Mouse (Mus musculus) MEL (cell line): Measurements from ENCODE around the gene Grid2ip. TPM values are rescaled to one million over a fixed set of nuclear protein-coding genes. Genes with fewer than 3 reads are reported as not detected.

Source experiments
- DNase-seq: peaks from one replicate; pipeline ENCODE4 v3.0.0; 2011; ENCODE audit warnings: low read depth, low spot score
- H3K27ac ChIP-seq: 2 replicates; pipeline ENCODE4 v1.5.1; 2012; ENCODE audit warnings: low read depth, mild to moderate bottlenecking, control low read depth, low read length, moderate library complexity; ENCODE audit not compliant: control insufficient read depth
- H3K27me3 ChIP-seq, 2 experiments: fragments of 150-350 bp in 1 of 2; sonication (generic) in 1 of 2; 2 replicates each; pipeline ENCODE4 v1.6.1; 2012; ENCODE audit warnings: low read length in 2 of 2, mild to moderate bottlenecking in 2 of 2, improper control_type of control experiment in 1 of 2, moderate library complexity in 1 of 2; ENCODE audit not compliant: insufficient read depth in 2 of 2, control insufficient read depth in 1 of 2
- H3K36me3 ChIP-seq, 2 experiments: 2 replicates each; pipeline ENCODE4 v1.6.1; 2012 to 2014; ENCODE audit warnings: low read length in 2 of 2, improper control_type of control experiment in 1 of 2, inconsistent platforms in 1 of 2, mild to moderate bottlenecking in 1 of 2; ENCODE audit not compliant: insufficient read depth in 2 of 2, control insufficient read depth in 1 of 2
- H3K4me1 ChIP-seq, 2 experiments: fragments of 150-350 bp in 1 of 2; sonication (generic) in 1 of 2; 2 replicates each; pipeline ENCODE4 v1.6.1; 2012; ENCODE audit warnings: low read length in 2 of 2, improper control_type of control experiment in 1 of 2, mild to moderate bottlenecking in 1 of 2; ENCODE audit not compliant: insufficient read depth in 2 of 2, control insufficient read depth in 1 of 2
- H3K4me3 ChIP-seq, 2 experiments: fragments of 150-350 bp in 1 of 2; sonication (generic) in 1 of 2; 2 replicates each; pipeline ENCODE4 v1.5.1; 2012; ENCODE audit warnings: low read depth in 2 of 2, low read length in 2 of 2, mild to moderate bottlenecking in 2 of 2, moderate library complexity in 2 of 2, control low read depth in 1 of 2, improper control_type of control experiment in 1 of 2; ENCODE audit not compliant: control insufficient read depth in 1 of 2, insufficient read depth in 1 of 2
- H3K79me2 ChIP-seq: 2 replicates; pipeline ENCODE4 v1.6.1; 2012; ENCODE audit warnings: mild to moderate bottlenecking, low read length, moderate library complexity; ENCODE audit not compliant: control insufficient read depth, poor library complexity, insufficient read depth
- H3K9ac ChIP-seq: 2 replicates; pipeline ENCODE4 v1.6.1; 2012; ENCODE audit warnings: low read depth, mild to moderate bottlenecking, control low read depth, low read length, moderate library complexity; ENCODE audit not compliant: control insufficient read depth, poor library complexity, severe bottlenecking
- H3K9me3 ChIP-seq: fragments of 150-350 bp; sonication (generic); replicated peaks from 2 replicates; pipeline ENCODE4 v1.6.1; 2012; ENCODE audit warnings: mild to moderate bottlenecking, low read length, improper control_type of control experiment, moderate library complexity; ENCODE audit not compliant: insufficient read depth
- CTCF ChIP-seq, 3 experiments: IDR thresholded peaks in 2 of 3; conservative IDR thresholded peaks in 1 of 3; 2 replicates each; pipeline ENCODE4 v1.5.1; 2011 to 2012; ENCODE audit warnings: low read length in 3 of 3, low read depth in 2 of 3, mild to moderate bottlenecking in 2 of 3, improper control_type of control experiment in 1 of 3, inconsistent platforms in 1 of 3, mixed read lengths in 1 of 3, moderate library complexity in 1 of 3; ENCODE audit not compliant: control insufficient read depth in 1 of 3, insufficient read depth in 1 of 3, poor library complexity in 1 of 3, severe bottlenecking in 1 of 3
- ETS1 ChIP-seq: IDR thresholded peaks from 2 replicates; pipeline ENCODE4 v1.6.1; 2012; ENCODE audit warnings: low read depth, mild to moderate bottlenecking, inconsistent platforms, low read length, improper control_type of control experiment, moderate library complexity
- HCFC1 ChIP-seq: IDR thresholded peaks from 2 replicates; pipeline ENCODE4 v1.6.1; 2012; ENCODE audit warnings: low read depth, mild to moderate bottlenecking, inconsistent platforms, low read length, improper control_type of control experiment, moderate library complexity
- JUND ChIP-seq: IDR thresholded peaks from 2 replicates; pipeline ENCODE4 v1.6.1; 2011; ENCODE audit warnings: low read depth, mild to moderate bottlenecking, improper control_type of control experiment, low read length
- KAT2A ChIP-seq: conservative IDR thresholded peaks from 2 replicates; pipeline ENCODE4 v1.6.1; 2012; ENCODE audit warnings: low read depth, low read length, improper control_type of control experiment, inconsistent platforms
- MAFK ChIP-seq: IDR thresholded peaks from 2 replicates; pipeline ENCODE4 v1.6.1; 2011; ENCODE audit warnings: low read depth, mild to moderate bottlenecking, low read length, improper control_type of control experiment, borderline replicate concordance
- MXI1 ChIP-seq: IDR thresholded peaks from 2 replicates; pipeline ENCODE4 v1.6.1; 2011; ENCODE audit warnings: mild to moderate bottlenecking, low read depth, low read length, improper control_type of control experiment
- NRF1 ChIP-seq: IDR thresholded peaks from 2 replicates; pipeline ENCODE4 v1.6.1; 2014; ENCODE audit warnings: low read depth, mild to moderate bottlenecking, inconsistent platforms, low read length, improper control_type of control experiment, moderate library complexity; ENCODE audit not compliant: poor library complexity, insufficient read depth, severe bottlenecking
- RAD21 ChIP-seq: IDR thresholded peaks from 2 replicates; pipeline ENCODE4 v1.6.1; 2011; ENCODE audit warnings: mild to moderate bottlenecking, low read depth, low read length, improper control_type of control experiment
- SMC3 ChIP-seq: IDR thresholded peaks from 2 replicates; pipeline ENCODE4 v1.6.1; 2011; ENCODE audit warnings: low read depth, low read length, improper control_type of control experiment
- TBP ChIP-seq: IDR thresholded peaks from 2 replicates; pipeline ENCODE4 v1.8.0; 2011; ENCODE audit warnings: low read depth, low read length, improper control_type of control experiment
- ZC3H11A ChIP-seq: IDR thresholded peaks from 2 replicates; pipeline ENCODE4 v1.6.1; 2012; ENCODE audit warnings: low read depth, mild to moderate bottlenecking, inconsistent platforms, low read length, improper control_type of control experiment
- ZMIZ1 ChIP-seq: IDR thresholded peaks from 2 replicates; pipeline ENCODE4 v1.6.1; 2012; ENCODE audit warnings: low read depth, mild to moderate bottlenecking, inconsistent platforms, low read length, improper control_type of control experiment, moderate library complexity
- polyA plus RNA-seq, 2 experiments: library from polyadenylated mRNA; stranded (reverse) in 1 of 2; unstranded in 1 of 2; fragments of >175 nt in 1 of 2; fragments of >200 nt in 1 of 2; gene quantifications; 2 replicates each; pipeline versions ENCODE4 v1.2.1 to v1.2.4; 2012; ENCODE audit warnings: low replicate concordance in 2 of 2, low read depth in 1 of 2; ENCODE audit not compliant: insufficient read length in 2 of 2, insufficient read depth in 1 of 2, missing spikeins in 1 of 2
- total RNA-seq: library from RNA; depleted of rRNA; stranded (reverse); fragments of 300-350 nt; gene quantifications from 2 replicates; pipeline ENCODE4 v1.2.3, GENCODE M21; 2012

Gene Grid2ip
- total and polyA plus RNA-seq, 3 experiments = not detected

DNA sequence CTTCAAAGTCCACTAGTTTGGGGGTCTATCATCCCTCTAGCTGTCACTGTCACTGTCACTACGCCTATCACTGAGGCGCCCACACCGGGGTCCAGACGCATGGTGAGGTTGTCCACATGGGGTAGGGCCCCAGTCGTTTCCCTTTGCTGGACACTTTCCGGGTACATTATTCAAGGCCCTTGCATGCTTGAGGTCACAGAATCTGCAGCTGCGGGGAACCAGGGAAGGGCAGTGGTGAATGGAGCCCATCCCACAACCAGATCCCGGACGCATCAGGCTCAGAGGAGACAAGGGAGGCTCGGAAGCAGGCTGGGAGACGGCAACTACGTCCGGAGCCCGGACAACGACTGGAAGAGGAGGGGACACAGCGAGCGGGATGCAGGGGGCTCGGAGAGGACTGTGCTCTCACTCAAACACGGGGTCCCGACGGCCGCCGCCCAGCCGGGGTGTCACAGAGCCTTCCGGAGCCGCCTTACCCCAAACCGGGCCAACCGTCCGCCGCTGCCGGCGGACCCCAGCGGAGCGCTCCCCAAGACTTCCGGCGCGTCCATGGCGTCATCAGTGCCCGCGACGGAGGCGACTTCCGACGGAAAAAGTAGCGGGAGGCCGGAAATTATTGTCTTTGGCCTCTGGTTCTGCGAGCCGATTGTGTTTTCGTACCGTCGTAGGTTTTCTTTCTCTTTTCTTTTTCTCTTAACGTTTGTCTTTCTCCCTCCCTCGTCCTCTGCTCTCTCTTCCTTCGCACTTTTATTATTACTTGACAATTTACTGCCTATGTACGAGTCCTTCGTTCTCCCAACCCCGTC, 28.2 kb upstream of the Grid2ip start, which contains the start of gene Zdhhc4 (continued):
- peak; percentile 88 for TF ChIP-seq KAT2A
- TF ChIP-seq, all 39 proteins: peak for 18

DNA sequence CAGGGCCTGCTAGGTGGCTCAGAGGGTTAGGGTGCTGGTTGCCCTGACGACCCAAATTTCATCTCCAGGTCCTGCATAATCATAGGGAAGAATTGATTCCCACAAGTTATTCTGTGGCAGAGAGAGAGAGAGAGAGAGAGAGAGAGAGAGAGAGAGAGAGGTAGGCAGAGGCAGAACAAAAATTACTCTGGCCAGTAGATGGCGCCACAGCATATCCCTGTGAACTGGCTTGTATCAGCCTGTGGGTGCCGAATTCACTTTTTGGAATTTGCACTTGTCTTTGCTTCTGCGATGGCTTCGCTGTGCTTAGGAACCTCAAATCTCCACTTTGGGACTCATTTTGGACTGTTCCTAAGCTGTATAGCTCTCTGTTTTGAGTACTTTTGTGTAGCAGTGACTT, 23.3 kb upstream of the Grid2ip start:
- peak; percentile 87 for DNase-seq
- no peak overlapping the region; the same call in 1 of the 2 replicates for H3K9ac ChIP-seq
- H3K36me3 ChIP-seq = no peaks in the 10 kb centered on the region; a peak in 1 of 4 replicates
- H3K79me2 ChIP-seq = peaks cover under 1% of the 10 kb centered on the region
- TF ChIP-seq ZMIZ1 = no peak
- TF ChIP-seq JUND = peak; percentile 99
- TF ChIP-seq ETS1 = no peak
- TF ChIP-seq ZC3H11A = peak; percentile 39; the same call in 1 of the 2 replicates
- peak; percentile 80 to 84 (median 82) for TF ChIP-seq CTCF (IDR thresholded peaks at IDR 0.05 in 2 of 3, conservative IDR thresholded peaks at IDR 0.05 in 1 of 3; ENCODE audit: control insufficient read depth in 1 of 3, insufficient read depth in 1 of 3, low read depth in 2 of 3, low read length in 3 of 3, poor library complexity in 1 of 3, severe bottlenecking in 1 of 3)
- TF ChIP-seq SMC3 = peak; percentile 64
- TF ChIP-seq RAD21 = peak; percentile 70
- no peaks in the 10 kb centered on the region for H3K9me3 ChIP-seq
- no peaks in the 10 kb centered on the region for H3K27me3 ChIP-seq
- H3K4me1 ChIP-seq = peaks cover 0 to 6% of the 10 kb centered on the region in 2 experiments; a peak in 1 of 4 replicates
- peak overlapping the region; percentile 37 to 70 for H3K4me3 ChIP-seq
- no peak overlapping the region for H3K27ac ChIP-seq

DNA sequence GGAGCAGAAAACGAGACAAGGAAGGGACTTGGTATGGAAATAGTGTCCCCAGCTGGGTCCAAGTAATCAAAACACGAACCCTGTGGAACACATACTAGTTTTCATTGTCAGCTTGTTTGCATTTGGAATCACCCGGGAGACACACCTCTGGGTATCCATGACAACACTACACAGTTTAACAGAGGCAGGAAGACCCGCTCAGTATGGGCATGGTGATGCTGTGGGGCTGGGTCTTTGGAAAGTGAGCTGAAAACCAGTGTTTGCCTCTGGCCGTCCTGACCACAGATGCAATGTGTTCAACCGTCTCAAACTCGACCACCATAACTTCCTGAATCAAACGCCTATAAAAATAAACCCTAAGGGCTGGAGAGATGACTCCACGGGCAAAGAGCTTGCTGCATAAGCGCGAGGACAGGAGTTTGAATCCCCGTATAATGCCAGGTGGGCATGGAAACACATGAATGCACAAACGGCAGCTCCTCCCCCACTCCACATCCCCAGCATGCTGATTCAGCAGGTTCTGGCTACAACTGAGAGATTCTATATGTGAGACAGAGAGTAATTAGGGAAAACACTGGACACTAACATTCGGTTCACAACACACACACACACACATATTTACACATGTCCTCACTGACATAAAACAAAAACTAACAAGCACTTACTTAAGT, 22.6 kb upstream of the Grid2ip start:
- H3K4me3 ChIP-seq = peak overlapping the region; percentile 37 to 70; a peak in 3 of 4 replicates
- no peaks in the 10 kb centered on the region for H3K79me2 ChIP-seq
- no peak for DNase-seq
- no peak for TF ChIP-seq MXI1
- no peak for TF ChIP-seq CTCF (IDR thresholded peaks at IDR 0.05 in 2 of 3, conservative IDR thresholded peaks at IDR 0.05 in 1 of 3; ENCODE audit: control insufficient read depth in 1 of 3, insufficient read depth in 1 of 3, low read depth in 2 of 3, low read length in 3 of 3, poor library complexity in 1 of 3, severe bottlenecking in 1 of 3)
- TF ChIP-seq MAFK = peak; percentile 66; the same call in 1 of the 2 replicates
- TF ChIP-seq HCFC1 = no peak
- no peak for TF ChIP-seq ZMIZ1
- TF ChIP-seq NRF1 = no peak
- no peak for TF ChIP-seq TBP
- H3K27ac ChIP-seq = no peak overlapping the region
- peaks cover 0 to 6% of the 10 kb centered on the region in 2 experiments; a peak in 1 of 4 replicates for H3K4me1 ChIP-seq
- no peaks in the 10 kb centered on the region for H3K9me3 ChIP-seq
- no peaks in the 10 kb centered on the region; a peak in 1 of 4 replicates for H3K27me3 ChIP-seq
- no peak overlapping the region; the same call in 1 of the 2 replicates for H3K9ac ChIP-seq
- H3K36me3 ChIP-seq = no peaks in the 10 kb centered on the region; a peak in 1 of 4 replicates
